Mouse (Mus musculus) kidney, adult 18-20 months (tissue): ENCODE data around the gene Acpp.

Source experiments
- DNase-seq: peaks from one replicate; pipeline ENCODE4 v3.0.0; 2021

Gene Acpp

DNA sequence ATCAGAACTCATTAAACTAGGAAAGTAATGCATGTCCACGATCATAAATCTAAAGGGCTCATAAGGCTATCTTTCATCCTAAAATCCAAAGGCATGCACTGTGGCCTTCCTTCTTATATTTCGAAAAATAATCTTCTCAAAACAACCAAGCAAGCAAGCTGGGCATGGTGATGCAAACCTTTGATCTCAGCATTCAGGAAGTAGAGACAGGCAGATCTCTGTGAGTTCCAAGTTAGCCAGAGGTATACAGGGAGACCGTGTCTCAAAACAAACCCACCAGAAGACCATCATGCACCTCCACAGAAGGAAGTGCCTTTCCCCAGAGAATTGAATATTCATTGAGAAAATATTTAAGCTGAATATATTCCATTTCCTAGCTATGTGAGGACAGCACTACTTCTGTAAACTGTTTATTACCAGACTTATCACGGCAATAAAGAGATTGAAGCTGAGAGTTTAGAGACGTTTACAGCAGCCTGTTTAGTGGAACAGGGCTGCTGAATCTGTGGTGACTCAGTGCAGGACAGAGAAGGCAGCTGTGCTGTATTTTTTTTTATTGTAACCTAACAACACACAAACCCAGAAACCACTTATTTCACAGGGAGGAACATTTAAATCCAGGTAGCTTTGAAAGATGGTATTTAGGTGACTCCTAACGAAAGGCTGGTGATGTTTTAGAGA, 90.1 kb downstream of the Acpp start:
- DNase-seq, result no peak

DNA sequence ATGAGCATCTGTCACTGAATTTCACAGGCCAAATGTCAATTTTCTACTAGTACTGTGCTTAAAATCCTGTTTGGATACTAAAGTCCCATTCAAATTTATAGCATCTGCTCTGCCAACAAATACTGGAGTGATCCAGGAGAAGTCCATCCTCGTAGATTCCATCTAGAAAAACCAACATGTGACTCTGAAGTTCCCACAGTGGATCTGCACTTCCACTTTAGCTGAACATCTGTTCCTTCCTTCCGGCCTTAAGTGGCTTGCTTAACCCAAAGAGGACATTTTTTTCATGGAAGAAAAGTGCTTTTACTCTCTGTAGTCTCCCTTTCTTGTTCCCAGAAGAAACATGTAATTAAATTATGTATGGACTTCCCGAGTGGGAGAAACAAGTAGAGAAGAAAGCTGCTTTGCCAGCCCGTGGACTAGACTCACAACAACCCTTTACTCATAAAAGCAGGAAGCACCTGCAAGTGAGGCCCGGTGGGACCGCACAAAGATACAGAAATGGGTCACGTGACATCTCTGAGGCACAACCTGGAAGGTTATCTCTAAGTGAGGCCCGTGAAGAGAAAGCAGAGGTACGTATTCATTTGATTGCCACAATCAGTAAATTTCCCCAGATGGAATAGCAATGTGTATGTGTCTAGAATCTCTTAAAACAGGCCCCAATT, 93.6 kb downstream of the Acpp start:
- DNase-seq, result no peak

DNA sequence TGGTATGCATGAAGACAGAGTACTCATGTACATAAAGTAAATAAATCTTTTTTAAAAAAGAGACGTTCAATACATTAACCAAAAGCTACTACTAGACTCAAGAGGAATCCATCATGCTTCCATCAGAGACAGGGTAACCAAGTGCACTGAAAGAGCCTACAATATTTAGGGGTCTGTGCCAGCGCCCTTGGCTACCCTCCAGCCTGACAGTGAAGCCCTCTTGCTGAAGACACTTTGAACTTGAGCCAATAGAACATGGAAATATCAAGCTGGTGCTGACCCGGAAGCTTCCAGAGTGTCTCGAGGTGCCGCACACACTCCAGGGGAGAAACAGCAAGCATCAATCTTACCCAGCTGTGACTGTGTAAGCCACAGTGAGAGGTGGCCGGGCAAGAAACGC, 97.4 kb downstream of the Acpp start:
- no peak for DNase-seq

DNA sequence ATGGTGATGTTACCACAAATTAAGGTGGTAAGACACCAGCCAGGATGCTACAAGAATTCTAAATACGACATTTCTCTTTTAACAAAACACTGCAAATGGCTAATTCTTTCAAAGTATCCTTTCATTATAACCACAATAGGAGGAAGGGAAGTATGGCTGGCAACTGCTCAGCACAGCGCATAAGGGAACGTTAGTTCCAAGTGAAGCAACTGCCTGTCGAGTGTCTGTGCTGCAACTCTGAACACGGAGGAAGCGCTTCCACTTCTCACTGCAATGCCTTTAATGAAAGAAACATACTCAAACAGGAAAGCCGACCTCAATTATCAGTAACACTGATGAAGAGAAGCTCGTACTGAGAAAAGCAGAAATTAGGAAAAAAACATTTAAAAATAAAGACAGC, 98.5 kb downstream of the Acpp start:
- DNase-seq, result no peak
